Mouse (Mus musculus): ENCODE data around the gene Tspan9. TPM values are rescaled to one million over a fixed set of nuclear protein-coding genes. Genes with fewer than 3 reads are reported as not detected.
A peak's percentile ranks its signal among the peaks of the same experiment; 100 is the strongest.

Tspan9 gene
- total RNA-seq, 1 experiment: 161 TPM

- no peak for DNase-seq (ENCODE audit: low read depth, low spot score)
- Histone ChIP-seq H3K9me3 (ENCODE audit: control insufficient read depth, insufficient read depth, low read depth, low read length) (no peaks in the 10 kb centered on the region), H3K9ac (ENCODE audit: insufficient read depth, low read depth, low read length, poor library complexity, severe bottlenecking) (no peak overlapping the region), H3K36me3 (ENCODE audit: control insufficient read depth, insufficient read depth, low read length, poor library complexity, severe bottlenecking) (no peaks in the 10 kb centered on the region), H3K4me3 (ENCODE audit: insufficient read depth in 1 of 2, low read depth in 1 of 2, low read length in 2 of 2, poor library complexity in 1 of 2, severe bottlenecking in 1 of 2) (no peak overlapping the region), H3K4me1 (ENCODE audit: control insufficient read depth in 2 of 2, insufficient read depth in 2 of 2, low read length in 2 of 2, poor library complexity in 1 of 2) (no peaks in the 10 kb centered on the region), H3K27ac (ENCODE audit: insufficient read depth, low read depth, low read length, poor library complexity, severe bottlenecking) (no peak overlapping the region)
- TF ChIP-seq CHD2 (IDR thresholded peaks at IDR 0.05; ENCODE audit: low read depth, low read length) (no peak), HCFC1 (IDR thresholded peaks at IDR 0.05; ENCODE audit: borderline replicate concordance, insufficient read depth, low read length) (no peak), MAFK (IDR thresholded peaks at IDR 0.05; ENCODE audit: insufficient read depth, low read depth, low read length) (no peak), ZC3H11A (IDR thresholded peaks at IDR 0.05; ENCODE audit: borderline replicate concordance, low read depth, low read length) (no peak), ZNF384 (IDR thresholded peaks at IDR 0.05; ENCODE audit: low read depth, low read length) (no peak)
- in situ Hi-C loops (cut with MboI; ENCODE audit: low sequenced_read_pairs in 2 of 2, unreplicated experiment in 2 of 2): no loop called here
Observed at GRCm38 (mm10) chr6:127921996-127922395, 221.4 kb downstream of the Tspan9 start.

GRCm38 (mm10) chr6:127920652-127921051, 222.7 kb downstream of the Tspan9 start:
- in situ Hi-C loops (cut with MboI; ENCODE audit: low sequenced_read_pairs in 2 of 2, unreplicated experiment in 2 of 2): no loop called here
- Histone ChIP-seq H3K4me3 (ENCODE audit: insufficient read depth in 1 of 2, low read depth in 1 of 2, low read length in 2 of 2, poor library complexity in 1 of 2, severe bottlenecking in 1 of 2) (no peak overlapping the region), H3K27ac (ENCODE audit: insufficient read depth, low read depth, low read length, poor library complexity, severe bottlenecking) (no peak overlapping the region), H3K9me3 (ENCODE audit: control insufficient read depth, insufficient read depth, low read depth, low read length) (no peaks in the 10 kb centered on the region), H3K4me1 (ENCODE audit: control insufficient read depth in 2 of 2, insufficient read depth in 2 of 2, low read length in 2 of 2, poor library complexity in 1 of 2) (no peaks in the 10 kb centered on the region), H3K9ac (ENCODE audit: insufficient read depth, low read depth, low read length, poor library complexity, severe bottlenecking) (no peak overlapping the region), H3K36me3 (ENCODE audit: control insufficient read depth, insufficient read depth, low read length, poor library complexity, severe bottlenecking) (no peaks in the 10 kb centered on the region)
- DNase-seq (ENCODE audit: low read depth, low spot score): peak; percentile 66
- peak; percentile 71; the same call in 1 of the 2 replicates for TF ChIP-seq ZC3H11A (IDR thresholded peaks at IDR 0.05; ENCODE audit: borderline replicate concordance, low read depth, low read length)
- TF ChIP-seq CHD2 (IDR thresholded peaks at IDR 0.05; ENCODE audit: low read depth, low read length): no peak

DNA sequence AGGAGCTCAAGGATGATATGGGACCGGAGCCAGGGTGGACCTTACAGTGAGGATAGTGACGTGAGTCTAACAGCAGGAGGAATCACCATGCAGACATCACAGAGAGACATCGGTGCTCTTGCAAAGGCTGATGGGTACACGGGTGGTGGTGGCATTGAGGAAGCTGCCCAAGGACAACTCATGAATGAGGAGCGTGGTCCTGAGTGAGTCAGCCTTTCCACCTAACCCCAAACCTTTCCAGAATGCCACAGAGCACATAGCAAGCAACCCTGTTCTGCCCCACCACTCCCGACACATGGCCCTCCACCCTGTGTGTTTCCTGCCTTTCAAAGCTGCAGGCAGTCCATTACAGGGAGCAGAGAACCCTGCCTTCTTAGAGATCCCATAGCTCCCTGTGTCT, 223.9 kb downstream of the Tspan9 start:
- TF ChIP-seq ZNF384 (IDR thresholded peaks at IDR 0.05; ENCODE audit: low read depth, low read length) (no peak), HCFC1 (IDR thresholded peaks at IDR 0.05; ENCODE audit: borderline replicate concordance, insufficient read depth, low read length) (no peak), CHD2 (IDR thresholded peaks at IDR 0.05; ENCODE audit: low read depth, low read length) (no peak), MAFK (IDR thresholded peaks at IDR 0.05; ENCODE audit: insufficient read depth, low read depth, low read length) (no peak), ZC3H11A (IDR thresholded peaks at IDR 0.05; ENCODE audit: borderline replicate concordance, low read depth, low read length) (no peak)
- DNase-seq (ENCODE audit: low read depth, low spot score): no peak
- Histone ChIP-seq H3K27ac (ENCODE audit: insufficient read depth, low read depth, low read length, poor library complexity, severe bottlenecking) (no peak overlapping the region), H3K9me3 (ENCODE audit: control insufficient read depth, insufficient read depth, low read depth, low read length) (no peaks in the 10 kb centered on the region), H3K4me3 (ENCODE audit: insufficient read depth in 1 of 2, low read depth in 1 of 2, low read length in 2 of 2, poor library complexity in 1 of 2, severe bottlenecking in 1 of 2) (no peak overlapping the region), H3K9ac (ENCODE audit: insufficient read depth, low read depth, low read length, poor library complexity, severe bottlenecking) (no peak overlapping the region), H3K4me1 (ENCODE audit: control insufficient read depth in 2 of 2, insufficient read depth in 2 of 2, low read length in 2 of 2, poor library complexity in 1 of 2) (no peaks in the 10 kb centered on the region), H3K36me3 (ENCODE audit: control insufficient read depth, insufficient read depth, low read length, poor library complexity, severe bottlenecking) (no peaks in the 10 kb centered on the region)
- in situ Hi-C loops (cut with MboI; ENCODE audit: low sequenced_read_pairs in 2 of 2, unreplicated experiment in 2 of 2): no loop called here

- in situ Hi-C loops (cut with MboI; ENCODE audit: low sequenced_read_pairs in 2 of 2, unreplicated experiment in 2 of 2): no loop called here
- H3K4me3 ChIP-seq (ENCODE audit: insufficient read depth in 1 of 2, low read depth in 1 of 2, low read length in 2 of 2, poor library complexity in 1 of 2, severe bottlenecking in 1 of 2): no peak overlapping the region
- no peak for TF ChIP-seq CHD2 (IDR thresholded peaks at IDR 0.05; ENCODE audit: low read depth, low read length)
- peak; percentile 6; the same call in 1 of the 2 replicates for TF ChIP-seq ZC3H11A (IDR thresholded peaks at IDR 0.05; ENCODE audit: borderline replicate concordance, low read depth, low read length)
- no peak for TF ChIP-seq HCFC1 (IDR thresholded peaks at IDR 0.05; ENCODE audit: borderline replicate concordance, insufficient read depth, low read length)
- H3K36me3 ChIP-seq (ENCODE audit: control insufficient read depth, insufficient read depth, low read length, poor library complexity, severe bottlenecking): no peaks in the 10 kb centered on the region
- no peaks in the 10 kb centered on the region for H3K9me3 ChIP-seq (ENCODE audit: control insufficient read depth, insufficient read depth, low read depth, low read length)
- no peak for DNase-seq (ENCODE audit: low read depth, low spot score)
- H3K27ac ChIP-seq (ENCODE audit: insufficient read depth, low read depth, low read length, poor library complexity, severe bottlenecking): no peak overlapping the region
- no peaks in the 10 kb centered on the region for H3K4me1 ChIP-seq (ENCODE audit: control insufficient read depth in 2 of 2, insufficient read depth in 2 of 2, low read length in 2 of 2, poor library complexity in 1 of 2)
- no peak overlapping the region for H3K9ac ChIP-seq (ENCODE audit: insufficient read depth, low read depth, low read length, poor library complexity, severe bottlenecking)
Observed at GRCm38 (mm10) chr6:127917712-127918111, 225.7 kb downstream of the Tspan9 start.

DNA sequence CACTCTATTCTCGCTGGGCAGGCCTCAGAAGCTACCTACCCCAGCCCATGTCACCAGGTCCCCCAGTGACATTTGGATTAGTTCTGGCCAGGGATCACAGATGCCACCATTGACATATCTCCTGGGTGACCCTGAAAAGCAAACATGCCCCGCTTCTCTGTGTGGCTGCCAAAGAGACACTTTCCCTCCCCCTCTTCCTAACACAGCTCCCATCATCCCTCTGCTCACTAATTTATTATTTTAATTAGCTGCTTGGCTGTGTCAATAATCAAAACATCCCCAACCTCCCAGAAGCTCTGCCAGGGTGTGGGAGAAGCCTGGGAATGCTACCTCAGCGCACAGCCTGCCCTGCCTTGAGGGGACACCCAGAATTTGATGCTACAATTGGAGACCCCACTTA, 226.4 kb downstream of the Tspan9 start:
- no peak for DNase-seq (ENCODE audit: low read depth, low spot score)
- Histone ChIP-seq H3K9ac (ENCODE audit: insufficient read depth, low read depth, low read length, poor library complexity, severe bottlenecking) (no peak overlapping the region), H3K4me1 (ENCODE audit: control insufficient read depth in 2 of 2, insufficient read depth in 2 of 2, low read length in 2 of 2, poor library complexity in 1 of 2) (no peaks in the 10 kb centered on the region), H3K4me3 (ENCODE audit: insufficient read depth in 1 of 2, low read depth in 1 of 2, low read length in 2 of 2, poor library complexity in 1 of 2, severe bottlenecking in 1 of 2) (no peak overlapping the region), H3K36me3 (ENCODE audit: control insufficient read depth, insufficient read depth, low read length, poor library complexity, severe bottlenecking) (no peaks in the 10 kb centered on the region), H3K9me3 (ENCODE audit: control insufficient read depth, insufficient read depth, low read depth, low read length) (no peaks in the 10 kb centered on the region), H3K27ac (ENCODE audit: insufficient read depth, low read depth, low read length, poor library complexity, severe bottlenecking) (no peak overlapping the region)
- no peak for TF ChIP-seq ZNF384 (IDR thresholded peaks at IDR 0.05; ENCODE audit: low read depth, low read length)
- in situ Hi-C loops (cut with MboI; ENCODE audit: low sequenced_read_pairs in 2 of 2, unreplicated experiment in 2 of 2): no loop called here
